Mouse (Mus musculus) neural tube, embryonic 11.5 days (tissue): ENCODE measurements around the gene Gm42957. TPM values are rescaled to one million over a fixed set of nuclear protein-coding genes. Genes with fewer than 3 reads are reported as not detected.
A peak's percentile ranks its signal among the peaks of the same experiment; 100 is the strongest.
"Not testable (repeated sequence)": the region's sequence is repeated elsewhere in the genome, so short reads cannot be mapped to it uniquely, and the experiment has no call there.

Experiments used
- ATAC-seq: fragments of 200-750 bp; cut with Nextera tagmentation; 2 replicates; pipeline ENCODE4 v1.8.0; 2017; ENCODE audit warnings: moderate number of reproducible peaks, mild to moderate bottlenecking, moderate TSS enrichment, moderate library complexity; ENCODE audit not compliant: insufficient read depth, low FRiP score, low TSS enrichment
- DNase-seq: peaks from one replicate; pipeline ENCODE4 v3.0.0-alpha.2; 2015; ENCODE audit warnings: low spot score
- H3K27ac ChIP-seq: fragments of 300-500 bp; sonication (generic); 2 replicates; pipeline ENCODE4 v1.5.1; 2014; ENCODE audit warnings: low read depth, mild to moderate bottlenecking, low read length
- H3K27me3 ChIP-seq: fragments of 300-500 bp; sonication (generic); 2 replicates; pipeline ENCODE4 v1.6.1; 2014; ENCODE audit warnings: mild to moderate bottlenecking, low read length, mixed read lengths; ENCODE audit not compliant: control insufficient read depth, insufficient read depth
- H3K36me3 ChIP-seq: fragments of 300-500 bp; sonication (generic); 2 replicates; pipeline ENCODE4 v1.6.1; 2014; ENCODE audit warnings: mild to moderate bottlenecking, low read length, moderate library complexity, mixed read lengths; ENCODE audit not compliant: control insufficient read depth, insufficient read depth
- H3K4me1 ChIP-seq: fragments of 300-500 bp; sonication (generic); 2 replicates; pipeline ENCODE4 v1.6.1; 2014; ENCODE audit warnings: low read length, mixed read lengths; ENCODE audit not compliant: control insufficient read depth, insufficient read depth
- H3K4me2 ChIP-seq: fragments of 300-500 bp; sonication (generic); 2 replicates; pipeline ENCODE4 v1.6.1; 2014; ENCODE audit warnings: low read depth, mild to moderate bottlenecking, moderate library complexity
- H3K4me3 ChIP-seq: fragments of 300-500 bp; sonication (generic); 2 replicates; pipeline ENCODE4 v1.5.1; 2014; ENCODE audit warnings: low read depth, low read length
- H3K9ac ChIP-seq: fragments of 300-500 bp; sonication (generic); 2 replicates; pipeline ENCODE4 v1.6.1; 2014; ENCODE audit warnings: mild to moderate bottlenecking, low read length
- H3K9me3 ChIP-seq: fragments of 300-500 bp; sonication (generic); 2 replicates; pipeline ENCODE4 v1.6.1; 2016; ENCODE audit warnings: low read length; ENCODE audit not compliant: control insufficient read depth
- WGBS: fragments of 180-500 bp; shearing (Covaris S2); extraction: QIAGEN DNeasy Blood & Tissue Kit; methylation state at CpG from one replicate; pipeline ENCODE4 v1.1.7; 2014; 5-methylcytosine and 5-hydroxymethylcytosine counted together
- polyA plus RNA-seq: library from polyadenylated mRNA; unstranded; fragments of >200 nt; fragmentation: Nextera tagmentation; extraction: Ambion mirVana; gene quantifications from 2 replicates; pipeline ENCODE4 v1.2.1, GENCODE M21; 2014

The Gm42957 gene
- polyA plus RNA-seq, 1 experiment from 2014 or later, result not detected

GRCm38 (mm10) chr3:96675690-96676089, 40.4 kb downstream of the Gm42957 start:
- 25% methylated on average over 3 of the region's 3 CpGs for WGBS
- Histone ChIP-seq H3K27me3 (no peaks in the 10 kb centered on the region; the same call in 1 of the 2 replicates), H3K27ac (no peak overlapping the region), H3K4me3 (no peak overlapping the region), H3K9ac (no peak overlapping the region), H3K9me3 (no peaks in the 10 kb centered on the region), H3K36me3 (no peaks in the 10 kb centered on the region), H3K4me2 (no peak overlapping the region), H3K4me1 (no peaks in the 10 kb centered on the region)
- ATAC-seq (no peak), DNase-seq (no peak)

GRCm38 (mm10) chr3:96678456-96678855, 43.2 kb downstream of the Gm42957 start:
- H3K4me2 ChIP-seq, result no peak overlapping the region
- 78% methylated on average over 7 of the region's 7 CpGs for WGBS
- no peak for DNase-seq
- no peak overlapping the region for H3K9ac ChIP-seq
- H3K27me3 ChIP-seq, result no peaks in the 10 kb centered on the region
- no peaks in the 10 kb centered on the region for H3K36me3 ChIP-seq
- no peak for ATAC-seq
- no peaks in the 10 kb centered on the region for H3K9me3 ChIP-seq
- H3K4me3 ChIP-seq, result no peak overlapping the region
- no peaks in the 10 kb centered on the region for H3K4me1 ChIP-seq
- H3K27ac ChIP-seq, result no peak overlapping the region

- Histone ChIP-seq H3K36me3 (no peaks in the 10 kb centered on the region), H3K9me3 (no peaks in the 10 kb centered on the region), H3K27me3 (peaks cover 2% of the 10 kb centered on the region; the same call in 1 of the 2 replicates), H3K9ac (no peak overlapping the region), H3K27ac (no peak overlapping the region), H3K4me3 (no peak overlapping the region), H3K4me2 (no peak overlapping the region), H3K4me1 (no peaks in the 10 kb centered on the region)
- ATAC-seq, result no peak
- 35% methylated on average over 5 of the region's 5 CpGs for WGBS
- no peak for DNase-seq
Measured at GRCm38 (mm10) chr3:96679159-96679674, 43.9 kb downstream of the Gm42957 start.

- no peak for ATAC-seq
- no peak overlapping the region for H3K9ac ChIP-seq
- 17% methylated on average over 12 of the region's 12 CpGs for WGBS
Measured at GRCm38 (mm10) chr3:96680269-96680956, 45.1 kb downstream of the Gm42957 start.

GRCm38 (mm10) chr3:96683496-96683895, 48.2 kb downstream of the Gm42957 start:
- Histone ChIP-seq H3K27ac (no peak overlapping the region), H3K9me3 (no peaks in the 10 kb centered on the region), H3K9ac (no peak overlapping the region), H3K36me3 (no peaks in the 10 kb centered on the region), H3K4me2 (no peak overlapping the region), H3K4me1 (no peaks in the 10 kb centered on the region), H3K27me3 (peaks cover 5% of the 10 kb centered on the region; the same call in 1 of the 2 replicates), H3K4me3 (no peak overlapping the region)
- no peak for ATAC-seq
- 88% methylated on average over 3 of the region's 3 CpGs for WGBS
- DNase-seq, result no peak

More at GRCm38 (mm10) chr3:96680269-96680956, 45.1 kb downstream of the Gm42957 start:
- Histone ChIP-seq H3K4me1 (no peaks in the 10 kb centered on the region), H3K36me3 (no peaks in the 10 kb centered on the region), H3K9me3 (no peaks in the 10 kb centered on the region), H3K4me3 (no peak overlapping the region), H3K27ac (no peak overlapping the region), H3K4me2 (no peak overlapping the region), H3K27me3 (peaks cover 5% of the 10 kb centered on the region; the same call in 1 of the 2 replicates)
- DNase-seq, result no peak

DNA sequence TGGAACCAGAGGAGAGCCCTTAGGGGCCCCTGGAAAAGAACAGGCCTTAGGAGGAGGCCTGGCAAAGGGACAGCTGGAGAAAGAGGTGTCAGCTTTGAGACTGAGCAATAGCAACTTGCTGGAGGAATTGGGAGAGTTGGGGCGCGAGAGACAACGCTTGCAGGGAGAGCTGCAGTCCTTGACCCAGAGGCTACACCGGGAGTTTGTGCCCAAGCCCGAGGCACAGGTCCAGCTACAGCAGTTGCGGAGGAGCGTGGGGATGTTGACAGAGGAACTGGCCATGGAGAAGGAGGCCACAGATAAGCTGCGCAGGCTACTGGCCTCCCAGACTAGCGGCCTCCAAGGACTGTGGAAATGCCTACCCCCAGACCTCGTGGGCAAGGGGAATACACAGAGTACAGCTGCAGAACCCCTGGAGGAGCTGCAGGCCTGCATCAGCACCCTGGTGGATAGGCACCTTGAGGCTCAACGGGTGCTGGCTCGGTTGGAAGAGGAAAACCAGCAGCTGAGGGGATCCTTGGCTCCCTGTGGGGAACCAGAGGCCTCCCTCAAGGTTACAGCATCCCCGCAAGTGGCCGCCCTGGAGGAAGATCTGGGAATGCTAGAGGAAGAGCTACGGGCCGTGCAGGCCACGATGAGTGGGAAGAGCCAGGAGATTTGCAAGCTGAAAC, 49.0 kb downstream of the Gm42957 start:
- H3K9me3 ChIP-seq, result no peaks in the 10 kb centered on the region
- H3K4me3 ChIP-seq, result no peak overlapping the region
- peaks cover 5% of the 10 kb centered on the region; the same call in 1 of the 2 replicates for H3K27me3 ChIP-seq
- ATAC-seq (no peak), DNase-seq (no peak)
- no peaks in the 10 kb centered on the region for H3K36me3 ChIP-seq
- no peaks in the 10 kb centered on the region for H3K4me1 ChIP-seq
- WGBS, result 53% methylated on average over 17 of the region's 17 CpGs
- peak overlapping the region; percentile 28; the same call in 1 of the 2 replicates for H3K9ac ChIP-seq
- H3K27ac ChIP-seq, result no peak overlapping the region
- peak overlapping the region; percentile 22 for H3K4me2 ChIP-seq

DNA sequence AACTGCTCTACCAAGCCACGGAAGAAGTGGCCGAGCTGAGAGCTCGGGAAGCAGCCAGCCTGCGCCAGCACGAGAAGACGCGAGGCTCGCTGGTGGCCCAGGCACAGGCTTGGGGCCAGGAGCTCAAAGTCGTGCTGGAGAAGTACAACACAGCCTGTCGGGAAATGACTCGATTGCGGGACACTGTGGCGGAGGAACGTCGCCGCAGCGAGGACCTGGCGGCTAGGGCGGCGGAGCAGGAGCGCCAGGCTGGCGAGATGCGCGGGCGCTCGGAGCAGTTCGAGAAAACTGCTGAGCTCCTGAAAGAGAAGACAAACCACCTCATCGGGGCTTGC, 49.5 kb downstream of the Gm42957 start:
- H3K4me1 ChIP-seq, result no peaks in the 10 kb centered on the region
- H3K4me2 ChIP-seq, result peak overlapping the region; percentile 22
- H3K9ac ChIP-seq, result peak overlapping the region; percentile 28; the same call in 1 of the 2 replicates
- no peaks in the 10 kb centered on the region for H3K9me3 ChIP-seq
- H3K36me3 ChIP-seq, result no peaks in the 10 kb centered on the region
- DNase-seq (no peak), ATAC-seq (no peak)
- H3K27me3 ChIP-seq, result peaks cover 5% of the 10 kb centered on the region; the same call in 1 of the 2 replicates
- 36% methylated on average over 28 of the region's 28 CpGs for WGBS
- H3K4me3 ChIP-seq, result peak overlapping the region; percentile 19; the same call in 1 of the 2 replicates
- H3K27ac ChIP-seq, result no peak overlapping the region

- not testable (repeated sequence) for ATAC-seq, H3K27me3 ChIP-seq, H3K4me2 ChIP-seq, H3K36me3 ChIP-seq, H3K9me3 ChIP-seq, H3K9ac ChIP-seq, H3K4me3 ChIP-seq, DNase-seq, H3K27ac ChIP-seq, H3K4me1 ChIP-seq
- WGBS, result 93% methylated on average over 5 of the region's 5 CpGs
Measured at GRCm38 (mm10) chr3:96686057-96686456, 50.8 kb downstream of the Gm42957 start.
